Mouse (Mus musculus) common myeloid progenitor, adult 5-6 weeks (primary cell): Measurements from ENCODE around the gene Kif21b. TPM values are rescaled to one million over a fixed set of nuclear protein-coding genes. Genes with fewer than 3 reads are reported as not detected.

ENCODE experiments used
- ATAC-seq: replicated peaks from 2 replicates; pipeline ENCODE4 v1.8.0; 2016; ENCODE audit warnings: low read depth, mild to moderate bottlenecking, moderate TSS enrichment, inconsistent platforms; ENCODE audit not compliant: poor library complexity, severe bottlenecking
- total RNA-seq: library from RNA; stranded (forward); fragments of 200-1000, 187-1606 nt; gene quantifications from 2 replicates; pipeline ENCODE4 v1.2.3, GENCODE M21; 2017

Gene Kif21b
- total RNA-seq, result 13.4 and 13.5 TPM in 2 replicates

GRCm38 (mm10) chr1:136130951-136131558 is at the start of gene Kif21b:
Gene Kif21b (plus strand): TSS chr1:136131389.
- peak; percentile 60 for ATAC-seq

DNA sequence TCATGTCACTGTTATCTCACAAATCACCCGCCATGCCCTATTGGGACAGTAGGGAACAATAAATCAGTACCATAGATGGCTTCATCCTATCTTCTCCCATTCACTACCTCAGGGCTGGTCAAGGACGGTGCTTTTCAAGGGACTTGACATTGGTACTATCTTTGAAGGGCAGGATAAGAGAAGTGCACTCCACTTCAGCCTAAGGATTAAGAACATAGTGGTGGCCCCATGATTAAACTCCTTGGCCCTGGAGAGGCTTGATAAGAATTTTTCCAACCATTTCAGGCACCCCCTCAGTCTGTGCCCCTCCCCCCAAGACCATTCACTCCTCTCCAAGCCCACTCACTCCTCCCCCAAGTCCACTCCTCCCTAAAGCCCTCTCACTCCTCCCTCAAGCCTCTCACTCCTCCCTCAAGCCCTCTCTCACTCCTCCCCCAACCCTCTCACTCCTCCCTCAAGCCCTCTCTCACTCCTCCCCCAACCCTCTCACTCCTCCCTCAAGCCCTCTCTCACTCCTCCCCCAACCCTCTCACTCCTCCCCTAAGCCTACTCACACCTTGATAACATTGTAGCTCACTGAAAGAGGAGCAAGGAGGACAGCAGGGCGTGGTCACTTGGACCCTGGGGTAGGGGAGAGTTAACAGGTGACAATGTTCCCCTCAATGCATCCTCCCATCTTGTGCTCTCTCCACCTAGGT is 45.1 kb upstream of the Kif21b start:
- no peak for ATAC-seq

GRCm38 (mm10) chr1:136089368-136090165 is 41.6 kb upstream of the Kif21b start:
- no peak for ATAC-seq

GRCm38 (mm10) chr1:136093726-136094125 is 37.5 kb upstream of the Kif21b start:
- no peak for ATAC-seq

DNA sequence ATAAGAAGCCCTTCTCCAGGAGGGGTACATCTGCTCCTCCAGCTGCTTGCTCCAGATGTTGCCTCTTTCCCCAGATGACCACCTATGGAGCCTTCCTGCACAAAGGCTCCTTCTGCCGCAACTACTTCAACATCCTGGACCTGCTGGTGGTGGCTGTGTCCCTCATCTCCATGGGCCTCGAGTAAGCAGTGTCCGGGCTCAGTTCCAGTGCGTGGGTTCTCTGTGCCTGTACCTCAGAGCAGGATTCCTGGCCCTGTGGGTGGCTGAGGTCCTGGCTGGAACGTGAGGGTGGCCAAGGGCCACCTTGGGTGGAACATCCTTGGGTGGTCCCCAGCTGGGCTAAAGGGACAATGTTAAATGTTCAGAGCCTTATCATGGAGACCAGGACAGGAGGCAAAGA is 36.4 kb upstream of the Kif21b start:
- ATAC-seq, result no peak

DNA sequence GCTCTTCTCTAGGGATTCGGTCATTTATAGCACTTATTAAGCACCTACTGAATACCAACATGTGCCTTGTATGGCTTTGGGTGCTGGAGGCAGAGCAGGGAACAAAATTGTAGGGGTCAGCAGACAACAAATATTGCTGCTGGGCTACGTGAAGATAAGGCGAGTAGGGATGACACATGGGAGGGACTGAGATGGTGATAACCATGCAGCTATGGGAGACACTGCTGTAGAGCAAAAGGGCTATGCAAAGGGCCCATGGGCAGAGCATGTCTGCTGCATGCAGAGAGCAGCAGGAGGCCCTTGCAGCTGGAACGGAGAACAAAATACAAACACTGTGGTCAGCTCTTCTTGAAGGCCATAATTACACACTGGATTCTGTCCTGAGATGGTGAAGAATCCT is 29.1 kb upstream of the Kif21b start:
- no peak for ATAC-seq

GRCm38 (mm10) chr1:136102551-136102950 is 28.6 kb upstream of the Kif21b start:
- no peak for ATAC-seq

DNA sequence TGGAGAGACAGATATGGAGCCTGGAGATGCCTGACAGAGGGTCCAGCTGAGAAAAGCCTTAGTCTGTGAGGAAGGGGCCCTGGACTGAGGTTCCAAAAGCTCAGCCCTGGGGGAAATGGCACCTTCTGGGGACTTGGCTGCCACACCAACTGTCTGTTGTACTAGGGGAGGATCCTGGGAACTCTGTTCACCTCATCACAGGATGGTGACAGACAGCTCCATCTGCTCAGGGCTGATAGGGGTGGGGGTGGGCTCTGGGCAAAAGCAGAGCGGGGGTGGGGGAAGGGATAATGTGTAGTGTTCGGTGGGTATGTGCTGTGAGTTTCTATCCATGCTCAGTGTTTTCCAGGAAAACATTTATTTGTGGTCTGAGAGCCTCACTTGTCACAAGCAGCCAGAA is 28.2 kb upstream of the Kif21b start:
- no peak for ATAC-seq

GRCm38 (mm10) chr1:136103696-136104095 is 27.5 kb upstream of the Kif21b start:
- no peak for ATAC-seq

DNA sequence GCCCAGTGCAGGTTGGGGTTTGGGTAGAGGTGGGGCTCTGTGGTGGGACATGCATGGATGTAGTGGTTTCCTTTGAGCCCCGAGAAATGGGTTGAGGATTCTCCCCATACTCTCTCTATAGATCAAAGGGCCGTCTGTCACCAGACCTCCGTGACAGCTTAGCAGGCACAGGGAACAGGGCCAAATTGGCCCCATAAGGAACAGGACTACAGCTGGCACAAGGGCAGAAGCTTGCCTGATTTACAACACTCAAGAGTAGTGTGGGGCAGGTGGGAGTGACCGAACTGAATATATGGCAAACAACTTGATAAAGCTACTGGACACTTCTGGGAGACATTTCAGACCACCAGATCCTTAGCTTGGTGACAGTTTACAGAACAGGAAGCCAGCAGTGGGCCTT is 26.4 kb upstream of the Kif21b start:
- ATAC-seq, result no peak

DNA sequence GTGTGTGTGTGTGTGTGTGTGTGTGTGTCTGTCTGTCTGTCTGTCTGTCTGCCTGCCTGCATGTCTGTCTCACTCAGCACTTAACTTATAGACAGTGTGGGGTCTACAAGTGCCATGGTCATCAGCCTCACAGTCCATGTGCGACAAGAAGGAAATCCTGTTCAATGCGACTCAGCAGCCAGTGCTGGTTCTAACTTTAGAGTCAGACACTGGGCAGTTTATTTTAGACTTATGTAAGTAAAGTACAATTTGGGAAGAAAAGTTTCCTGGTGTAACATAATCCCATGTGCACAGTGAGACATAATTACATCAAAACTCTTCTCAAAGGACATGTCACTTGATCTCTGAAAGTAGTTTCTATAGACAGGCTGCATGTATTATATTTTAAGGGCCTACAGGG is 21.7 kb upstream of the Kif21b start:
- no peak for ATAC-seq

- ATAC-seq, result peak; percentile 63
Observed at GRCm38 (mm10) chr1:136116183-136116582, 15.0 kb upstream of the Kif21b start.

GRCm38 (mm10) chr1:136117069-136117468 is 14.1 kb upstream of the Kif21b start:
- ATAC-seq, result no peak

DNA sequence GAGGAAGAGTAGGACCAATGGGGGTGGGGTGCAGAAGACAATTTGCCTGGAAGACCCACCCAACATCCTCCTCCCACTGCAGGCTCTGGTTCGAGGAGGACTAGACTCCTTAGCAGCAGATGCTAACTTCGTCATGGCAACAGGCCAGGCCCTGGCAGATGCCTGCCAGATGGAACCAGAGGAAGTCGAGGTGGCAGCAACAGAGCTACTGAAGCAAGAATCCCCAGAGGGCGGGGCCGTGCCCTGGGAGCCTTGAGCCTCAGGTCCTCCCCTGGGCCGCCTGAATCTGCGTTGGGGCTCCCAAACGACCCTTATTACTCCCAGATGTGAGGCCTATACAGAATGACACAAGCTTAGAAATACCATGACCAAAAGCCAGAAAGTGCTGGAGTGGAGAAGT is 12.3 kb upstream of the Kif21b start:
- ATAC-seq, result peak; percentile 76

- ATAC-seq, result no peak
Observed at GRCm38 (mm10) chr1:136119571-136120262, 11.5 kb upstream of the Kif21b start.

DNA sequence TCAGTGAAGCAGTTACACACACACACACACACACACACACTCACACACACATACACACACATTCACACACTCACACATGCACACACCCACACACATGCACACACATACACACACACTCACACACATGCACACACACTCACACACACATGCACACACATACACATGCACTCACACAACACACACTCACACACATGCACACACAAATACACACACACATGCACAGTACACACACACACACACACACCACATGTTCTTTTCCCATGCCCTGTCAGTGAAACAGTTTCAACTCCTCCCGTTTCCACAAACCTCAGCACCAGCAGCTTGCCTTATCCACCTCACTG is 11.0 kb upstream of the Kif21b start:
- no peak for ATAC-seq

GRCm38 (mm10) chr1:136120785-136121184 is 10.4 kb upstream of the Kif21b start:
- ATAC-seq, result no peak

- no peak for ATAC-seq
Observed at GRCm38 (mm10) chr1:136122030-136122429, 9.2 kb upstream of the Kif21b start.

GRCm38 (mm10) chr1:136126159-136126765 is 4.9 kb upstream of the Kif21b start:
- no peak for ATAC-seq

- ATAC-seq, result peak; percentile 33; the same call in 1 of the 2 replicates
Observed at GRCm38 (mm10) chr1:136126895-136127294, 4.3 kb upstream of the Kif21b start.
